Mouse (Mus musculus) kidney, postnatal 0 days (tissue): ENCODE results near the gene Hvcn1. TPM values are rescaled to one million over a fixed set of nuclear protein-coding genes. Genes with fewer than 3 reads are reported as not detected.
A peak's percentile ranks its signal among the peaks of the same experiment; 100 is the strongest.

Source experiments
- ATAC-seq: fragments of 200-750 bp; cut with Nextera tagmentation; replicated peaks from 2 replicates; pipeline ENCODE4 v1.8.0; 2017; ENCODE audit warnings: low read depth, moderate number of reproducible peaks, moderate TSS enrichment, moderate library complexity; ENCODE audit not compliant: low FRiP score
- DNase-seq: peaks from one replicate; pipeline ENCODE4 v3.0.0-alpha.2; 2016; ENCODE audit warnings: low spot score
- H3K27ac ChIP-seq: fragments of 300-500 bp; sonication (generic); 2 replicates; pipeline ENCODE4 v1.5.1; 2014; ENCODE audit warnings: mild to moderate bottlenecking
- H3K27me3 ChIP-seq: fragments of 300-500 bp; sonication (generic); 2 replicates; pipeline ENCODE4 v1.6.1; 2014; ENCODE audit warnings: low read length, mixed read lengths; ENCODE audit not compliant: insufficient read depth
- H3K36me3 ChIP-seq: fragments of 300-500 bp; sonication (generic); 2 replicates; pipeline ENCODE4 v1.6.1; 2014; ENCODE audit warnings: low read length, mixed read lengths; ENCODE audit not compliant: insufficient read depth
- H3K4me1 ChIP-seq: fragments of 300-500 bp; sonication (generic); replicated peaks from 2 replicates; pipeline ENCODE4 v1.6.1; 2014; ENCODE audit warnings: antibody characterized with exemption, low read length, mixed read lengths; ENCODE audit not compliant: insufficient read depth
- H3K4me2 ChIP-seq: fragments of 300-500 bp; sonication (generic); 2 replicates; pipeline ENCODE4 v1.6.1; 2014; ENCODE audit warnings: mild to moderate bottlenecking, low read length, moderate library complexity, mixed read lengths
- H3K4me3 ChIP-seq: fragments of 300-500 bp; sonication (generic); replicated peaks from 2 replicates; pipeline ENCODE4 v1.5.1; 2014; ENCODE audit warnings: low read depth, low read length
- H3K9ac ChIP-seq: fragments of 300-500 bp; sonication (generic); 2 replicates; pipeline ENCODE4 v1.6.1; 2014; ENCODE audit warnings: low read depth, low read length
- H3K9me3 ChIP-seq: fragments of 300-500 bp; sonication (generic); replicated peaks from 2 replicates; pipeline ENCODE4 v1.6.1; 2016; ENCODE audit warnings: low read length, inconsistent platforms, mixed read lengths
- CTCF ChIP-seq: IDR thresholded peaks from 2 replicates; pipeline ENCODE4 v1.5.1; 2016; ENCODE audit warnings: antibody characterized with exemption, low read depth, mild to moderate bottlenecking, moderate library complexity
- WGBS: fragments of 180-500 bp; shearing (Covaris S2); extraction: QIAGEN DNeasy Blood & Tissue Kit; methylation state at CpG from one replicate; pipeline ENCODE4 v1.1.7; 2014; 5-methylcytosine and 5-hydroxymethylcytosine counted together
- polyA plus RNA-seq: library from polyadenylated mRNA; unstranded; fragments of >200 nt; fragmentation: Nextera tagmentation; extraction: Ambion mirVana; gene quantifications from 2 replicates; pipeline ENCODE4 v1.2.1, GENCODE M21; 2015

Hvcn1 gene
- polyA plus RNA-seq, 1 experiment from 2014 or later = 12.2 TPM

GRCm38 (mm10) chr5:122218109-122218905 lies 11.7 kb downstream of the Hvcn1 start:
- Histone ChIP-seq H3K36me3 (no peaks in the 10 kb centered on the region), H3K9ac (no peak overlapping the region), H3K27ac (no peak overlapping the region), H3K4me1 (peaks cover 23% of the 10 kb centered on the region; the same call in 1 of the 2 replicates), H3K4me2 (no peak overlapping the region), H3K4me3 (no peak overlapping the region), H3K27me3 (no peaks in the 10 kb centered on the region), H3K9me3 (no peaks in the 10 kb centered on the region)
- ATAC-seq (no peak), DNase-seq (no peak)
- no peak for TF ChIP-seq CTCF
- WGBS = 86% methylated on average over 12 of the region's 12 CpGs

GRCm38 (mm10) chr5:122218928-122219327 lies 12.3 kb downstream of the Hvcn1 start:
- Histone ChIP-seq H3K27ac (peak overlapping the region; percentile 75; the same call in 1 of the 2 replicates), H3K36me3 (no peaks in the 10 kb centered on the region), H3K9me3 (no peaks in the 10 kb centered on the region), H3K4me2 (no peak overlapping the region), H3K4me1 (peaks cover 23% of the 10 kb centered on the region; the same call in 1 of the 2 replicates), H3K9ac (no peak overlapping the region), H3K4me3 (no peak overlapping the region), H3K27me3 (no peaks in the 10 kb centered on the region)
- ATAC-seq = no peak
- no peak for DNase-seq
- no peak for TF ChIP-seq CTCF
- 68% methylated on average over 7 of the region's 7 CpGs for WGBS

- TF ChIP-seq CTCF = no peak
- H3K9me3 ChIP-seq = no peaks in the 10 kb centered on the region
- H3K9ac ChIP-seq = peak overlapping the region; percentile 1; the same call in 1 of the 2 replicates
- WGBS = 27% methylated on average over 18 of the region's 18 CpGs
- peak; percentile 93 for ATAC-seq
- H3K4me2 ChIP-seq = no peak overlapping the region
- peaks cover 23% of the 10 kb centered on the region; the same call in 1 of the 2 replicates for H3K4me1 ChIP-seq
- DNase-seq = peak; percentile 70
- peak overlapping the region; percentile 75 for H3K27ac ChIP-seq
- H3K36me3 ChIP-seq = no peaks in the 10 kb centered on the region
- no peaks in the 10 kb centered on the region for H3K27me3 ChIP-seq
- H3K4me3 ChIP-seq = no peak overlapping the region
Measured at GRCm38 (mm10) chr5:122219655-122220629, 13.3 kb downstream of the Hvcn1 start.

- no peak for ATAC-seq
- H3K4me1 ChIP-seq = peaks cover 23% of the 10 kb centered on the region
- WGBS = 90% methylated on average over 4 of the region's 4 CpGs
- no peaks in the 10 kb centered on the region for H3K9me3 ChIP-seq
- H3K4me3 ChIP-seq = no peak overlapping the region
- peak overlapping the region; percentile 75 for H3K27ac ChIP-seq
- DNase-seq = no peak
- H3K36me3 ChIP-seq = no peaks in the 10 kb centered on the region
- no peak for TF ChIP-seq CTCF
- no peak overlapping the region for H3K4me2 ChIP-seq
- H3K27me3 ChIP-seq = no peaks in the 10 kb centered on the region
- no peak overlapping the region for H3K9ac ChIP-seq
Measured at GRCm38 (mm10) chr5:122221085-122221484, 14.5 kb downstream of the Hvcn1 start.

GRCm38 (mm10) chr5:122224291-122224690 lies 17.7 kb downstream of the Hvcn1 start:
- no peak overlapping the region for H3K27ac ChIP-seq
- H3K4me2 ChIP-seq = no peak overlapping the region
- no peaks in the 10 kb centered on the region for H3K27me3 ChIP-seq
- no peak overlapping the region for H3K9ac ChIP-seq
- TF ChIP-seq CTCF = no peak
- H3K9me3 ChIP-seq = 0 out of 2 replicates have a peak, but pooled peaks cover 3% of the 10 kb centered on the region
- ATAC-seq (no peak), DNase-seq (no peak)
- H3K4me3 ChIP-seq = no peak overlapping the region
- 88% methylated on average over 2 of the region's 2 CpGs for WGBS
- no peaks in the 10 kb centered on the region for H3K36me3 ChIP-seq
- H3K4me1 ChIP-seq = peaks cover 20% of the 10 kb centered on the region

GRCm38 (mm10) chr5:122228271-122228765 lies 21.7 kb downstream of the Hvcn1 start:
- TF ChIP-seq CTCF = no peak
- H3K9me3 ChIP-seq = 0 out of 2 replicates have a peak, but pooled peaks cover 3% of the 10 kb centered on the region
- no peak for DNase-seq
- 74% methylated on average over 3 of the region's 3 CpGs for WGBS
- H3K4me2 ChIP-seq = no peak overlapping the region
- no peak for ATAC-seq
- H3K27ac ChIP-seq = no peak overlapping the region; the same call in 1 of the 2 replicates
- no peaks in the 10 kb centered on the region for H3K27me3 ChIP-seq
- H3K36me3 ChIP-seq = no peaks in the 10 kb centered on the region
- no peak overlapping the region for H3K9ac ChIP-seq
- H3K4me3 ChIP-seq = no peak overlapping the region
- peaks cover 3% of the 10 kb centered on the region; the same call in 1 of the 2 replicates for H3K4me1 ChIP-seq
